Mouse (Mus musculus) embryo, embryonic 10 days (tissue): ENCODE results near the gene Tmcc1.
"Not testable (repeated sequence)": the region's sequence is repeated elsewhere in the genome, so short reads cannot be mapped to it uniquely, and the experiment has no call there.

ENCODE experiments used
- DNase-seq: peaks from one replicate; pipeline ENCODE4 v3.0.0-alpha.2; 2015; ENCODE audit warnings: low spot score

Gene Tmcc1

GRCm38 (mm10) chr6:116074892-116075291, 118.4 kb downstream of the Tmcc1 start:
- DNase-seq = no peak

GRCm38 (mm10) chr6:116073610-116074009, 119.7 kb downstream of the Tmcc1 start:
- DNase-seq = no peak

- no peak for DNase-seq
Observed at GRCm38 (mm10) chr6:116072746-116073261, 120.5 kb downstream of the Tmcc1 start.

GRCm38 (mm10) chr6:116072221-116072745, 121.0 kb downstream of the Tmcc1 start:
- DNase-seq = no peak

GRCm38 (mm10) chr6:116071781-116072180, 121.5 kb downstream of the Tmcc1 start:
- DNase-seq = no peak

- no peak for DNase-seq
Observed at GRCm38 (mm10) chr6:116070558-116070957, 122.7 kb downstream of the Tmcc1 start.

- no peak for DNase-seq
Observed at GRCm38 (mm10) chr6:116063516-116063915, 129.8 kb downstream of the Tmcc1 start.

- not testable (repeated sequence) for DNase-seq
Observed at GRCm38 (mm10) chr6:116059542-116059941, 133.7 kb downstream of the Tmcc1 start.

- DNase-seq = no peak
Observed at GRCm38 (mm10) chr6:116058541-116059300, 134.6 kb downstream of the Tmcc1 start.

GRCm38 (mm10) chr6:116056676-116057264, 136.5 kb downstream of the Tmcc1 start:
- peak; percentile 41 for DNase-seq

GRCm38 (mm10) chr6:116055766-116056165, 137.5 kb downstream of the Tmcc1 start:
- DNase-seq = no peak

- no peak for DNase-seq
Observed at GRCm38 (mm10) chr6:116055001-116055471, 138.2 kb downstream of the Tmcc1 start.

- DNase-seq = no peak
Observed at GRCm38 (mm10) chr6:116047896-116048295, 145.4 kb downstream of the Tmcc1 start.

- no peak for DNase-seq
Observed at GRCm38 (mm10) chr6:116047366-116047765, 145.9 kb downstream of the Tmcc1 start.

GRCm38 (mm10) chr6:116044039-116044438, 149.2 kb downstream of the Tmcc1 start:
- no peak for DNase-seq

- DNase-seq = no peak
Observed at GRCm38 (mm10) chr6:116038222-116038621, 155.1 kb downstream of the Tmcc1 start.

GRCm38 (mm10) chr6:116037281-116037831, 155.9 kb downstream of the Tmcc1 start:
- no peak for DNase-seq

- no peak for DNase-seq
Observed at GRCm38 (mm10) chr6:116036555-116036954, 156.7 kb downstream of the Tmcc1 start.

GRCm38 (mm10) chr6:116031052-116031451, 162.2 kb downstream of the Tmcc1 start:
- DNase-seq = no peak

GRCm38 (mm10) chr6:116024666-116025065, 168.6 kb downstream of the Tmcc1 start:
- DNase-seq = no peak

- peak; percentile 31 for DNase-seq
Observed at GRCm38 (mm10) chr6:116021961-116022485, 171.3 kb downstream of the Tmcc1 start.

GRCm38 (mm10) chr6:116015902-116016301, 177.4 kb downstream of the Tmcc1 start:
- DNase-seq = no peak
